Mouse (Mus musculus) embryonic facial prominence, embryonic 15.5 days (tissue): ENCODE results near the gene Plcb4. TPM values are rescaled to one million over a fixed set of nuclear protein-coding genes. Genes with fewer than 3 reads are reported as not detected.

Experiments
- ATAC-seq: fragments of 200-750 bp; cut with Nextera tagmentation; 2 replicates; pipeline ENCODE4 v1.8.0; 2017; ENCODE audit warnings: low read depth, moderate TSS enrichment; ENCODE audit not compliant: insufficient number of reproducible peaks, low FRiP score, low TSS enrichment
- H3K27ac ChIP-seq: fragments of 300-500 bp; sonication (generic); replicated peaks from 2 replicates; pipeline ENCODE4 v1.5.1; 2015; ENCODE audit warnings: mild to moderate bottlenecking, inconsistent platforms
- H3K27me3 ChIP-seq: fragments of 300-500 bp; sonication (generic); 2 replicates; pipeline ENCODE4 v1.6.1; 2015; ENCODE audit warnings: inconsistent platforms
- H3K36me3 ChIP-seq: fragments of 300-500 bp; sonication (generic); 2 replicates; pipeline ENCODE4 v1.6.1; 2015; ENCODE audit warnings: mild to moderate bottlenecking, inconsistent platforms
- H3K4me1 ChIP-seq: fragments of 300-500 bp; sonication (generic); 2 replicates; pipeline ENCODE4 v1.6.1; 2015; ENCODE audit warnings: inconsistent platforms
- H3K4me2 ChIP-seq: fragments of 300-500 bp; sonication (generic); replicated peaks from 2 replicates; pipeline ENCODE4 v1.6.1; 2015; ENCODE audit warnings: mild to moderate bottlenecking, inconsistent platforms
- H3K4me3 ChIP-seq: fragments of 300-500 bp; sonication (generic); replicated peaks from 2 replicates; pipeline ENCODE4 v1.5.1; 2015; ENCODE audit warnings: mild to moderate bottlenecking, inconsistent platforms
- H3K9ac ChIP-seq: fragments of 300-500 bp; sonication (generic); 2 replicates; pipeline ENCODE4 v1.6.1; 2015; ENCODE audit warnings: inconsistent platforms
- H3K9me3 ChIP-seq: fragments of 300-500 bp; sonication (generic); replicated peaks from 2 replicates; pipeline ENCODE4 v1.6.1; 2016; ENCODE audit warnings: inconsistent platforms
- WGBS: fragments of 180-500 bp; shearing (Covaris S2); methylation state at CpG from one replicate; pipeline ENCODE4 v1.1.7; 2015; 5-methylcytosine and 5-hydroxymethylcytosine counted together
- polyA plus RNA-seq: library from polyadenylated mRNA; unstranded; fragments of >200 nt; fragmentation: Nextera tagmentation; extraction: Ambion mirVana; gene quantifications from 2 replicates; pipeline ENCODE4 v1.2.1, GENCODE M21; 2015

Plcb4 gene
- polyA plus RNA-seq, 1 experiment from 2014 or later = 20.6 TPM

DNA sequence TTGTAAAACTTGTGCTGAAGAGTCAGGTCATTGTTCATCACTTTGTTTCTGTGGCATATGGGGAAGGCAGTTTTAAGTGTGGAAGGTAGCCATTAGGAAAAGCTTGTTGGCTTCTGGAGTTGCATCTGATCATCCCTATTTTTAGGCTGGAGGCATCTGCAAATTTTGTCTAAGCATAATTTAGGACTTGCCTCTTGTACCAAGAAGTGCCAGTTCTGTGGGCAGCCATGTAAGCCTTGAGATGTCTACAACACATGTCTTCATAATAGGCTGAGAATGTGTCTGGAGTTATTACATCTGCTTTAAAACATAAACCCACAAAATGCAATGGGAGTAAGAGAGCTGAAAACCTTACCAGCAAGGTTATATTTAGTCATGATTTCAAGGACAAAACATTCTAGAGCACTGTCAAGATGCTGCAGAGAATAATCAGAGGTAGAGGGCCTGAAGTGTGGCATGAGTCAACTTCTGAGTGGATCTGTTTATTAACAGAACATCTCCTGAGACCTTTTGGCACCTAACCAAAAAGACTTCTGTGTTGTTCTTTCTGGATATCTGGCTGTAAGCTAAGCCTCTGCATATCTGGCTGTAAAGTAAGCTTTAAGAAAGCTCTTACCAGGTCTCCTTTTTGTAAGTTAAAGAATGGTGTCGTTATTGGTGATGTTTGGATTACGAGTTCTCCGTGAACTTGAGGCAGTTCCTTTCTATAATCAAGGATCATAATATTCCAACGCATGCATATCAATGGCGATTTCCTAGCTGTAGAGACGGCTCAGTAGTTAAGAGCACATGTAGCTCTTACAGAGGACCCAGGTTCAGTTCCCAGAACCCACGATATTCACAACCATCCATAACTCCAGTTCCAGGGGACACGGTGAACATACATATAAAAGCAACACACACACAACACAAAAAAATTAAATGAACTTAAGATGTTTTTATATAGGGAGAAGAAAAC lies 203.0 kb downstream of the Plcb4 start:
- Histone ChIP-seq H3K27ac (no peak overlapping the region), H3K27me3 (no peaks in the 10 kb centered on the region), H3K36me3 (no peaks in the 10 kb centered on the region), H3K9ac (no peak overlapping the region), H3K4me3 (no peak overlapping the region), H3K4me1 (peaks cover 9% of the 10 kb centered on the region), H3K9me3 (no peaks in the 10 kb centered on the region), H3K4me2 (no peak overlapping the region)
- WGBS = 85% methylated on average over 8 of the region's 8 CpGs
- ATAC-seq = no peak

DNA sequence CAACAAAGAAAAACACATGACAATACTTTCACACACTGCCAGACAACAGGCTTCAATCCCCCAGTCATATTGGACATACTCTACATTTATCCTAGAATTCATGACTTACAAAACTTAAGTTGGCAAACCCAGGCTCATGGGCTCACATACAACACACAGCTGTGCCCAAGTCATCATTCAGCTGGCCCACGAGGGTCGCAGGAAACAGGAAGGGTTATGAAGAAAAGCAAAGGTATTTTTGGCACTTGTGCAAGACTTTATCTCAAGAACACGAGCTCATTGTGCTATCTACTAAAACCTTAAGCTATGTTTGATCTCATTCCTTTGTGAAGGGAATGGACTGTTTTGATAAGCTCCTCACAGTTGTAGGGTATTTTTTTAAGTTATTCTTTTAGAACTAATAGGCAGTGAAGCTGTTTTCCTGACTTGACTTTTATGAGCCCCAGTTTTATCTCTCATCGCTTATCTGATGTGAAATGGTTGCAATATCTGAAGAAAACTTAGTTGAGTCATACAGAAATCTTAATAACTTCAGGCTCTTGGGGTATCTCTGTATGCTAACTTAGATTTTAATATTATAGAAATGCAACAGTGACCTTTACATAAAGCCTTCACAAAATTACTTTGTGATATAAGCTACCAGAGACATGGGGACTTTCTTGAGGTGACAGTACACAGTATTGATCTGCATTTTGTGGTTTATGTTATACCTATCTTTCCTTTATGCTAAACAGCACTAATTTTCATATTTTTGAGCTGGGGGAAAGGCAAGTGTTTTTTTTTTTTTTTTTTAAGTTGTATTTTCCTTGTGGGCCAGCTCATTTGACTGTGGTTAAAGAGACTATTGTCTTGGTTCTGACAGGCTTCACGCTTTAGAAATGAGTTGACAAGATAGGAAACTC lies 203.9 kb downstream of the Plcb4 start:
- ATAC-seq = no peak

DNA sequence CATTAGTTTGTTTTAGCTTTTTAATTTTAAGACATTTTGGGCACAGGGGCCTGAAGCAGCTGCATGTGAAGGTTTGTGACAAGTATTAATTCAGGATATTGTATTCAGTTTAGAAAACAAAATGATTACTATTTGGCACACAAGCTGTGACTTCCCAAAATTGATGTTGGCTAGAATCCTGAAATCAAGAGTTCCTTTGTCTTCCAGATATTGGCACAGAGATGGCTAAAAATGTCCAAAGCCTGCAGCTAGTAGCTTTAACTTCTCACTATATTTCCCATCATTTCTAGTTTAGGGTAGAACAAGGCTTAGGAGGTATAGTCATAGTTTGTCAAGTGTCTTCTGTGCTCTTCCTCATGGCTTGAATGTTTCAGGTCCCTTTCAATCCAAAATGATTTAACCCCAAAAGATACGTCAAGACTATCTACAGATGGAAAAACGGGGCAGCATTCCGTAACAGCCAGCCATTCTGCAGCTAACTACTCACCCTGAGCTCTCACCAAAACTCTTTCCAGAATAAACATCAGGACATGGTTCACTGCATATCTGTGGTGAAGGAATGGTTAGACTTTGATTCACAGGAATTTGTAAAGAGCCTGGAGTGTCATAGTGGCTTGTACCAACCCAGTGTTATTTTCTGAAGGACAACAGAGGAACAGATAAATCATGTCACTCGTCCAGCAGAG lies 204.7 kb downstream of the Plcb4 start:
- Histone ChIP-seq H3K4me2 (no peak overlapping the region), H3K4me1 (peaks cover 11% of the 10 kb centered on the region), H3K9ac (no peak overlapping the region), H3K4me3 (no peak overlapping the region), H3K9me3 (no peaks in the 10 kb centered on the region), H3K27me3 (no peaks in the 10 kb centered on the region), H3K36me3 (no peaks in the 10 kb centered on the region), H3K27ac (no peak overlapping the region)
- 84% methylated on average over 4 of the region's 4 CpGs for WGBS
- ATAC-seq = no peak

More for the DNA sequence above, 203.9 kb downstream of the Plcb4 start:
- WGBS = 59% methylated on average over 5 of the region's 5 CpGs
- Histone ChIP-seq H3K4me1 (peaks cover 11% of the 10 kb centered on the region), H3K9ac (no peak overlapping the region), H3K36me3 (no peaks in the 10 kb centered on the region), H3K4me2 (no peak overlapping the region), H3K4me3 (no peak overlapping the region), H3K9me3 (no peaks in the 10 kb centered on the region), H3K27me3 (no peaks in the 10 kb centered on the region), H3K27ac (no peak overlapping the region)

DNA sequence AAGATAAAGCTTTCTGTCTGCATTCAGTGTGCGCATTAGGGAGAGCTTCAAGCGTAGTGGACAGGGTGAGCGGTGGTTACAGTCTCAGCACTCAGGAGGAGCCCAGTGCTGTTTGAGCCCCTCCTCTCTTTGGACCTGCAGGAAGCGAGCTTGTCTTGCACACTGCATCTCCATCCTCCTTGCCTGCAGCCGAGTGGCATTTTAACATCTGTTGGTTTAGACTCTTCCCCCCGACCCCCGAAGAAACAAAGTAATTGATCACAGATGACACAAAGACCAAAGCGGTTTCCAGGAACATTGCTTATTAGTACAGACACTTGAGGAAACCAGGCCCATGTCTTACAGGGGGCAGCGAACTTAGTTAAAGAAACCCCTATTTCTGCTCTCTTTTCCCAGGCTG lies 207.6 kb downstream of the Plcb4 start:
- Histone ChIP-seq H3K4me1 (peaks cover 11% of the 10 kb centered on the region), H3K27me3 (no peaks in the 10 kb centered on the region), H3K27ac (peak overlapping the region; percentile 17; the same call in 1 of the 2 replicates), H3K9me3 (no peaks in the 10 kb centered on the region), H3K36me3 (no peaks in the 10 kb centered on the region), H3K4me2 (no peak overlapping the region), H3K9ac (no peak overlapping the region), H3K4me3 (no peak overlapping the region)
- ATAC-seq = peak; percentile 78
- WGBS = 14% methylated on average over 9 of the region's 9 CpGs

DNA sequence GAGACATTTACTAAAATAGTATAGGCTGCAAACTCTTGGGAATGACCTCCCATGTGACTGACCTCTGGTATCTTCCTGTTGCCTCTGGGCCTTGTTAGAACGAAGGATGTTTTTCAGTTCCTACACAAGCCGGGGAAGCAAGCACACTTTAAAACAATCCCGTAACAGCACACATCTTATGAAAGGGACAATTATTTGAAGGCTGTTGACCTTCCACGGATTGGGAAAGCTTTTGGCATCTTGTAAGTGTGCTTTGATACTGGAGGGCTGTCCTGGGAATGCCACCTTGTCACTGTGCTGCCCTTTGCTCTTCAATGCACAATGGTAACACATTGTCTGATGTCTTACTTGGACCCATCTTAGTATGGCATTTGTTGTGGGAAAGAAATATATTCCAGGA lies 208.0 kb downstream of the Plcb4 start:
- Histone ChIP-seq H3K4me2 (no peak overlapping the region), H3K9me3 (no peaks in the 10 kb centered on the region), H3K4me1 (peaks cover 11% of the 10 kb centered on the region), H3K27me3 (no peaks in the 10 kb centered on the region), H3K36me3 (no peaks in the 10 kb centered on the region), H3K27ac (0 out of 2 replicates have a peak overlapping the region, but pooled peaks have one; percentile 0), H3K4me3 (no peak overlapping the region), H3K9ac (no peak overlapping the region)
- 32% methylated on average over 4 of the region's 4 CpGs for WGBS
- no peak for ATAC-seq

DNA sequence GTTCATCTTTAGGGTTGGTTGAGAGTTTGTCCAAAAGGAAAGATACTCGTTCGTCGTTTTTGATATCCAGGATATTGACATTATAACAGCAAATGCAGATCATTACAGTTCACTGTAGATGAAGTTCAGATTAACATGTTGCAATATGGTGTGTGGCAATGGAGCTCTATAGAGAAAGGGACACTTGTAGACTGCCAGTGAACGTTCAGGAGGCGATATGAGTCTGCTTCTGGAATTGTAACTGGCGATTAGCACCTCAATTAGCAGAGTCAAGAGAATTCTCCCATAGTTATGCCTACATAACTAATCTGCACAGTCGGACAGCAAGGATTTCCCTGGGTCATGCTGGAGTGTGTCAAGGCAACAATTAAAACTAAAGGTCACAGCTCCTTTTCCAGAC lies 210.8 kb downstream of the Plcb4 start:
- no peak for ATAC-seq
- Histone ChIP-seq H3K4me3 (no peak overlapping the region), H3K4me2 (no peak overlapping the region), H3K36me3 (no peaks in the 10 kb centered on the region), H3K9ac (no peak overlapping the region), H3K9me3 (no peaks in the 10 kb centered on the region), H3K27ac (no peak overlapping the region), H3K4me1 (peaks cover 16% of the 10 kb centered on the region), H3K27me3 (no peaks in the 10 kb centered on the region)
- WGBS = 82% methylated on average over 7 of the region's 7 CpGs

DNA sequence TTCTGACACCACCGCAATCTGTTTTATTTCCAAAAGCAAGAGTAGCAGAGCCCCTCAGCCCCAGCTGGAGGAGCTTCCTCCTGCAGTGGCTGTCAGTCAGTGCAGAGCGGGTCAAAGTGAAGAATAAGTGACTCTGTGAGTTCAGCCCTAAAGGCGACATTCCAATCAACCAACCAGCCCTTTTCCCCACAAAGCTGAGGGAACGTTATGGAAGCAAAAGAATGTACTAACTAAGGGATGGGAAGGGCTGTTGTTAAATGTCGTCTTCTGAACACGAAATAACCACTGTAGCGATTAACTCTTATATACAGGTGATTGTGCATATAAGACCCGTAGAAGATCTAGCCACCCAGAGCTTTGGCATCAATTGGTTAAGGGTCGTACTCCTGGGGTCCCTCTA lies 214.3 kb downstream of the Plcb4 start:
- H3K36me3 ChIP-seq = no peaks in the 10 kb centered on the region
- peaks cover 5% of the 10 kb centered on the region; the same call in 1 of the 2 replicates for H3K4me1 ChIP-seq
- 48% methylated on average over 9 of the region's 9 CpGs for WGBS
- ATAC-seq = no peak
- H3K9ac ChIP-seq = no peak overlapping the region
- H3K4me3 ChIP-seq = no peak overlapping the region
- no peak overlapping the region for H3K4me2 ChIP-seq
- no peaks in the 10 kb centered on the region for H3K9me3 ChIP-seq
- H3K27ac ChIP-seq = no peak overlapping the region
- no peaks in the 10 kb centered on the region for H3K27me3 ChIP-seq

DNA sequence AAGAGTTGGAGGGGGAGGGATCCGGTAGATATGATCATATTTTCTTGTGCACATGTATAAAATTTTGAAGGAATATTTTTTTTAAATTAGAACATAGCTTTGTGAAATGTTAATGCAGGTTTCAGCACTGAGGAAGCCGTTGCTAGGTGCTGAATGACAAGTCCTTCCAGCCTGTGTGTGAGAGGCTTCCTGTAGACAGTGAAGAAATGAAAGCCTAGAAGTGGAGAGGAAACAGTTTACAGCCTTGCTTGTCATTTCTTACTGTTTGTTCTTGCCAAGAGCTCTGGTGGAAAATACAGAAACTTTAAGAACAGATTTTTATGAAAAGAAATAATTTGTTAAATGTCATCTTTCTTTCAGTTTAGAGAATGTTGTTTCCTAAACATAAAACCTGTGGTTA lies 214.9 kb downstream of the Plcb4 start:
- Histone ChIP-seq H3K36me3 (no peaks in the 10 kb centered on the region), H3K9ac (no peak overlapping the region), H3K27me3 (no peaks in the 10 kb centered on the region), H3K4me3 (no peak overlapping the region), H3K4me2 (no peak overlapping the region), H3K4me1 (peaks cover 5% of the 10 kb centered on the region; the same call in 1 of the 2 replicates), H3K27ac (no peak overlapping the region), H3K9me3 (no peaks in the 10 kb centered on the region)
- 53% methylated on average over 2 of the region's 2 CpGs for WGBS
- no peak for ATAC-seq

DNA sequence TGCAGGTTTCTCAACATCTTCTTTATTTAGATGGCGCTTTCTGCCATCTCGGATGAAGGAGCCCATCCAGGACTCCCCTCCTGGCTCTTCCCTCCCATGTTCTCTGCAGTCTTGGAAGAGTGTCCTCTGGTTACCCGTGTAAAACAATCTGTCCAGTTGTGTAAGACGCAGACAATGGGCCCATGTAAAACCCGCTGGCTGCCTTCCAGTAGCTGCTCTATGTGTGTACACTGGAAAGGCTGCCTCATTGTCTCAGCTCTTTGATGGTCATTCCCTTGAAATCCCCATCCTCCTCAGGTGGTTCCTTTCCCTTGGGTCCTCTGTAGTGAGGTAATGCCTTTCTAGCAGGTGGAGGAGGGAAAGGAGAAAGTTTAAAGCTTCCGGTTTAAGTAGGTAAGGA lies 216.7 kb downstream of the Plcb4 start:
- no peaks in the 10 kb centered on the region for H3K36me3 ChIP-seq
- ATAC-seq = 0 out of 2 replicates have a peak, but pooled peaks have one; percentile 34
- no peak overlapping the region for H3K27ac ChIP-seq
- H3K9me3 ChIP-seq = no peaks in the 10 kb centered on the region
- 85% methylated on average over 6 of the region's 6 CpGs for WGBS
- no peak overlapping the region for H3K4me3 ChIP-seq
- H3K27me3 ChIP-seq = no peaks in the 10 kb centered on the region
- H3K9ac ChIP-seq = no peak overlapping the region
- H3K4me2 ChIP-seq = no peak overlapping the region
- H3K4me1 ChIP-seq = peaks cover 9% of the 10 kb centered on the region; the same call in 1 of the 2 replicates

DNA sequence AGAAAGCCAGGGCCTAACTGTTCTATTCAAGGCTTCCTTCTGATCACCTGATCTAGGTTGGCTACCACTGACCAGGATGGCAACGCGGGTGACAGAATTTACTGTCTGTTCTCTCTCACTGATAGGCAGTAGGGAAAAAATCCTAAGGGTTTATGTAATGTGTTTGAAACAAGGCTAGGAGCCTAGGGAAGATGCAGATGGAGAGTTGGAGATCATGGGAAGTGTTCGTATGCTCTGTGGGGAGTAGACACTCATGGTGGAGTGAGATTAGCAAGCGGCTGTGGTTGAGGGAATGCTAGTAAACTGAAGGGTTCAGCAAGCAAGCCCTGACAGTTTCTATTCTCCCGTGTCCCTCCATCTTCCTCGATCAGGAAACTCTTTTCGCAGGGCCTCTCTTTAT lies 220.5 kb downstream of the Plcb4 start:
- Histone ChIP-seq H3K36me3 (no peaks in the 10 kb centered on the region), H3K27me3 (no peaks in the 10 kb centered on the region), H3K9ac (no peak overlapping the region), H3K9me3 (no peaks in the 10 kb centered on the region), H3K4me3 (no peak overlapping the region), H3K27ac (no peak overlapping the region), H3K4me1 (0 out of 2 replicates have a peak, but pooled peaks cover 4% of the 10 kb centered on the region), H3K4me2 (no peak overlapping the region)
- 89% methylated on average over 7 of the region's 7 CpGs for WGBS
- no peak for ATAC-seq
